Mouse (Mus musculus) left cerebral cortex, adult 2 months (tissue): ENCODE data around the gene Col26a1. TPM values are rescaled to one million over a fixed set of nuclear protein-coding genes. Genes with fewer than 3 reads are reported as not detected.

Experiments
- DNase-seq, 2 experiments: peaks; one replicate each; pipeline ENCODE4 v3.0.0; 2021 to 2022; ENCODE audit warnings: low spot score in 2 of 2, mixed read lengths in 1 of 2; ENCODE audit errors: extremely low spot score in 1 of 2
- H3K27ac ChIP-seq: fragments of 200-600 bp; 2 replicates; pipeline ENCODE4 v1.8.1; 2022
- H3K4me3 ChIP-seq: fragments of 200-600 bp; 2 replicates; pipeline ENCODE4 v1.8.1; 2022
- CTCF ChIP-seq: fragments of 200-600 bp; IDR thresholded peaks from 2 replicates; pipeline ENCODE4 v1.8.1; 2022; ENCODE audit warnings: antibody characterized with exemption, mild to moderate bottlenecking, moderate library complexity
- intact Hi-C: fragments of 180-260 bp; cut with DNase I; formaldehyde crosslinking; loops from one replicate; pipeline ENCODE4 v1.15.1; 2025
- long read RNA-seq, 2 experiments: library from polyadenylated mRNA; stranded (forward); transcript quantifications; one replicate each; pipeline ENCODE4 v2.0.0; 2021; ENCODE audit warnings: borderline mapping rate in 2 of 2
- total RNA-seq, 2 experiments: library from RNA; stranded (reverse); gene quantifications; 2 replicates each; pipeline ENCODE4 v1.2.3; 2021

Gene Col26a1
- total RNA-seq, result 10 to 100 TPM in 1 of 2 experiments, 1 to 10 TPM in 1; 9.4 to 12.8 TPM
- long read RNA-seq, experiment 1, partial matches to known transcripts, result 0 of 2 reads
- long read RNA-seq, experiment 1, other reads (novel, unspliced or antisense), result 2 of 2 reads
- long read RNA-seq, experiment 2, partial matches to known transcripts, result 0 of 6 reads
- long read RNA-seq, experiment 2, other reads (novel, unspliced or antisense), result 2 of 6 reads

- TF ChIP-seq CTCF, result no peak
- Histone ChIP-seq H3K4me3 (peak within 1 kb of the TSS; percentile 44), H3K27ac (peak within 1 kb of the TSS; percentile 48; the same call in 1 of the 2 replicates)
- intact Hi-C loops, result no loop called here
- DNase-seq, result peak in 1 of 2 experiments; percentile 39
Measured at GRCm38 (mm10) chr5:136882788-136883439, at the start of gene Col26a1. Gene Col26a1, minus strand, starts transcription at chr5:136883209.

DNA sequence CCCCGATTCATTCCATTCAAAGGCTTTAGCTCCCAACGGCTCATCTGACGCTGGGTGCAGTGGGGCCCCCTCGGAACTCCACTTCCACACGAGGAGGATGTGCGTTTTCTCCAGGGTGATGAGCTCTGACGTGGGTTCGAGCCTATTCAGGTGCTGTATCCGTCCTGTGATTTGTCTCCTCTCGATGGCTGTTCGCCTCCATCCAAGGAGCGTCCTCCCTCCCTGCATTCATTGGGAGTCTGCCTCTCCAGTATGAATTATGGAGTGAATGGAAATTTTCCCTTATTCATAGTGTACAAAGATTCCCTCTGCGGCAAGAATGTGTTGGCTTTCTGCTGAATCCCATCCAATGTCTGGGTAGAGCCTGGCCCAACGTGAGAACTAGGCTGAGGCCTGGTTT, 48.9 kb upstream of the Col26a1 start:
- intact Hi-C loops, result no loop called here
- no peak overlapping the region for H3K4me3 ChIP-seq
- peak overlapping the region; percentile 53; the same call in 1 of the 2 replicates for H3K27ac ChIP-seq
- DNase-seq, result no peak
- no peak for TF ChIP-seq CTCF

DNA sequence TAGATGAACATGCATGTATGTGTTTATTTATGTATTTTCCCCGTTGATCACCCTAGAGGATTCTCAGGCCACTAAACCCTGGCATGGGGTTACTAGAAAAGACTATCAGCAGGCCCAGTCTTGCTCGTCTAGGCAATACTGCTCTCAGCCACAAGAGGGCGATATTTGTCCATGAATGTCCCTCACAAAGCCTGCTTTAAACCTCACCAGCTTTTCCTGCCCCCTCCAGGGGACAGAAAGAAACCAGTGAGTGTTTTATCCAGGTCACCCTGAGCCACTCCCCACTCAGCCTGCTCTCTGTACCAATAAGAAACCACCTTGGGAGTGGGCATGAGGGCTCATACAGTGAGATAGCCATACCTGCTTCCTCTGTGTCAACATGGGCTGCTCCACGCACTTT, 46.1 kb upstream of the Col26a1 start:
- DNase-seq, result peak; percentile 80 to 87
- TF ChIP-seq CTCF, result peak; percentile 96
- intact Hi-C loops, result loop anchor here (1.0 to 2.0 kb wide), 2 partner anchors 40 to 180 kb away; no protein-coding TSS in a partner anchor
- no peak overlapping the region for H3K27ac ChIP-seq
- no peak overlapping the region for H3K4me3 ChIP-seq

GRCm38 (mm10) chr5:136923751-136924478, 40.9 kb upstream of the Col26a1 start:
- no peak for DNase-seq
- no peak overlapping the region for H3K4me3 ChIP-seq
- intact Hi-C loops, result no loop called here
- TF ChIP-seq CTCF, result no peak
- H3K27ac ChIP-seq, result no peak overlapping the region

- TF ChIP-seq CTCF, result no peak
- intact Hi-C loops, result no loop called here
- no peak overlapping the region for H3K4me3 ChIP-seq
- no peak for DNase-seq
- H3K27ac ChIP-seq, result no peak overlapping the region
Measured at GRCm38 (mm10) chr5:136922830-136923229, 39.8 kb upstream of the Col26a1 start.

DNA sequence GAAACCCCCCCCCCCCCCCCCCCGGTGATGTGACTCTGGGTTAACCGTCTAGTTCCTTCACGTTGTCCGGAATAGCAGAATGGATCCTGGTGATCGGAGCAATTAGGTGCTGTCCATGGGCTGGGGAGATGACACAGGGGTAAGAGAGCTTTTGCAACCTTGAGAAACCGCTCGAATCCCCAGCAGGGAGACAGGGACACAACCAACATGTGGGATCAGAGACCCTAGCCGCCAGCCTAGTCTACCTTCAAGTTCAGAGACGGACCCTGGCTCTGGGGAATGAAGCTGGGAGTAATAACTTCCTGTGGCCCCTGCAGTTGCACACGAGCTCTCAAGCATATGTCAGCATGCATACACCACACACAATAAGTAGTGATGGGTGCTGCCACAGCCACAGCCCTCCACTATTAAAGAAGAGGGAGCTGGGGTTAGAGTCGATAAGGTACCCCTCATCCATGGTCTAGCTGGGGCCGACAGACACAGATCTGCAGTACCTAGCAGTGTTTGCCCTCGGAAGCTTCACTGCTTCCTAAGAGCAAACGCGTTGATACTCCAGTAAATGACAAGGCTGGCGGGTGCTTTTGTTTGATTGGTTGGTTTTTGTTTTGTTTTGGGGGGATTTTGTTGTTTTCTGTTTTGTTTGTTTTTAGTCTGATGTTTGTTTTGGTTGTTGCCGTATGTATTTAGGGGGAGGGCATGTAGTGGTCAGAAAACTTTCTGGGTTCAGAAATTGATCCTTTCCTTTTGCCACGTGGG, 36.7 kb upstream of the Col26a1 start:
- no peak for TF ChIP-seq CTCF
- H3K4me3 ChIP-seq, result peak overlapping the region; percentile 62
- peak in 1 of 2 experiments; percentile 18 for DNase-seq
- intact Hi-C loops, result no loop called here
- no peak overlapping the region; the same call in 1 of the 2 replicates for H3K27ac ChIP-seq

DNA sequence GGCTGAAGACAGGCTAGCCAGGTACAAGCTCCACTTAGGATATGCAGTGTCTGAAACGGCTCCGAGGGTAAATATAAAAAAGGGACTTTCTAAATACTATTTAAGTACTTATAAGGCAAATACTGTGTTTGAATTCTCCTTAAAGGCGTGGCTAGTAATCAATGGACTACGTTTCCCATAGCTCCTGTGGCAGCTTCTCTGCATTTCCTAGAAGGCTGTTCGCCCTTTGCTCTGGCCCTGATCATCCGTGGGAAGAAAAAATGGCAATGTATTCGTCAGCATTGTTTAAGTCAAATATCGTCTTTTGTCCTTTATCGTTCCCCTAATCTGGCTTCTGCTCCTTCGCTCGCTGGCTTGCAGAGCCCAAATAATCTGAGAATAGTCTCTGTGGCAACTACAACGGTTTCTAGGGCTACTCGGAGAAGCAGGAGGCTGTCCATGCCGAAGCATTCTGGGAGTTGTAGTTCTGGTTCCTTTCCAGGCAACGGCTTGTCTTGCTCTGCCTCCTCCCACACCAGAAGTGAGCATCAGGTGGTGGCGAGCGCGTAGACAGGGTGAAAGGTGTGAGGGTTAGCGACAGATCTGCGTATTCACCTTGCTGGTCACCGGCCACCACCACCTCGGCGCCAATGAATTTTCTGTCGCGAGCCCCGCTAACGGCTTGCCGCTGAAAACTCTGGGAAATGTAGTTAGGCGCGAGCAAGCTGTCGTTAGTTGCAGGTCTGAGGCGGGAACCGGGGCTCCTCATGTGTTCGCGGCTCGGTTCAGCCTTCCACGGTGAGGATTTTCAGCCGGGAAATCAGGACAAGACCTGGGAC, 35.9 kb upstream of the Col26a1 start:
- intact Hi-C loops, result no loop called here
- H3K27ac ChIP-seq, result peak overlapping the region; percentile 92
- TF ChIP-seq CTCF, result no peak

DNA sequence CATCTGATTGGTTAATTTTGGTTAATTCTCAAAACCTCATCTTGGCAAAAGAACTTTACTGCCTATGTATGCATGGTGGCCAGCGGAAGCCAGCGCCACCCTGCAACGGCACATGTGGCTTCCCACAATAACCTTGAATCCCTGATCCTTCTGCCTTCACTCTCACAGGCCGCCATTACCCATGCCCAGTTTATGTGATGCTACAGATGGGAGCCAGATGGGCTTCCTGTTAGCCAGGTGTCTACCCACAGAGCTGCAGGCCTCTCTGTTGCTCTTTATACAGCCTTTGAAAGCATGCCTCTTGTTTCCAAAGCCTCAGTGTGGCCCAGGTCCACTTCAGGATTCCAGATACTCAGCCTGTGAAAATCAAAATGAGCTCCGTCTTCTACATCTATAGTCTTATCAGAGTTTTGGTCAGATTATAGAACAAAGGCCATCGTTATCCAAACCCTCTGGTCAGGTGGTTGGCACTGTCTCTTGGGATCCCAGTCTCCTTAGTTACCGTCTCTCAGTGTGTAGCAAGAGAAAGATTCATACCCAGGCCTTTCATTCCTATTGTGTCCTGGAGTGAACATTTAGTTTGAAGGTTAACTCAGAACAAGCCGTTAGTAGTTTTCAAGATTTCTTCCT, 34.7 kb upstream of the Col26a1 start:
- Histone ChIP-seq H3K4me3 (no peak overlapping the region), H3K27ac (no peak overlapping the region)
- DNase-seq, result no peak
- intact Hi-C loops, result no loop called here
- no peak for TF ChIP-seq CTCF

More for the DNA sequence above, 35.9 kb upstream of the Col26a1 start:
- peak overlapping the region; percentile 62 for H3K4me3 ChIP-seq
- peak; percentile 66 to 68 for DNase-seq

- DNase-seq, result no peak
- intact Hi-C loops, result no loop called here
- no peak overlapping the region for H3K4me3 ChIP-seq
- TF ChIP-seq CTCF, result no peak
- H3K27ac ChIP-seq, result no peak overlapping the region
Measured at GRCm38 (mm10) chr5:136914183-136914582, 31.2 kb upstream of the Col26a1 start.

DNA sequence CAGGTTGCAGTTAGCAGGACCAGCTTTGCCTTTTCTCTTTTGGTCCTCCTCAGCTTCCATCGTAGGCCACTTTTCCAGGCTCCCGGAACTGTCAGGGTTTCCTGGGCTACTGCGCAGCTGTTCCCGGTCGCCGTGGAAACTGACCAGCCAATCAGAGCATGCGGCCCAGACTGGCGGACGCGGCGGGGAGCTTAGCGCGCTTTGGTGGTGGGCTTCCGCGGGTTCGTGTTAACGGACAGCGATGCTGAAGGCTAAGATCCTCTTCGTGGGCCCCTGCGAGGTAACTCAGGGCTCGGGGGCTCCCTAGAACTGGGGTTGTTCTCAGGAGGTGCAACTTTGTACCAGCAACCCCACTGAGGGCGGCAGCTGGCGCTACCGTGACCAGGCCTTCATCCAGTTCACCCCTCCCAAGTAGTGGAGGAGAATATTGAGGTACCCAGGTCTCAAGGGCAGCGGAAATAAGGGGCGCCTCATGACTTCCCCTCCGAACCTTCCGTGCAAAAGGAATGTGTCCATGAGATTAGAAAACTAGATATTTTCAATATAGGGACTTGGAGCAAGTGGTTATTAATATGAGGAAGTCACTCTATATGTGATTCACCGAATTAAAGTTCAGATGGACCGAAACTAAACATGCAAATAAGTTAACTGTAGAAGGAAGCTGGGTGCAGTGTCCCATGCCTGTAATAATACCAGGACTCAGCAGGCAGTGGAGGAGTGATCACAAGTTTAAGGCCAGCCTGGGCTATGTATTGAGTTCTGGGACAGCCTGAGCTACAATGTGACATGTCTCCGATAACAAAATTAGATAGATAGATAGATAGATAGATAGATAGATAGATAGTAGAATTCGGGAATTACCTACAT, 25.2 kb upstream of the Col26a1 start, which contains the start of gene Ift22:
Gene Ift22 (plus strand): TSS at position 160 of the 867 bp plus-strand sequence.
- peak; percentile 92 to 93 for DNase-seq
- Histone ChIP-seq H3K27ac (peak within 1 kb of the TSS; percentile 58), H3K4me3 (peak within 1 kb of the TSS; percentile 81)
- TF ChIP-seq CTCF, result no peak
- intact Hi-C loops, result no loop called here
